Mouse (Mus musculus) stomach, embryonic 16.5 days (tissue): ENCODE measurements at regions not wholly inside any gene's neighbourhood (a gene's known extent, or its start where the extent isn't known, plus 50 kb on each side); places are given as distances from the start of the nearest gene placed in this dataset.
"Not testable (repeated sequence)": the region's sequence is repeated elsewhere in the genome, so short reads cannot be mapped to it uniquely, and the experiment has no call there.

Source experiments
- ATAC-seq: fragments of 200-750 bp; cut with Nextera tagmentation; 2 replicates; pipeline ENCODE4 v1.8.0; 2017; ENCODE audit warnings: moderate number of reproducible peaks, moderate TSS enrichment; ENCODE audit not compliant: insufficient read depth, low FRiP score
- H3K27ac ChIP-seq: fragments of 300-500 bp; sonication (generic); 2 replicates; pipeline ENCODE4 v1.5.1; 2014; ENCODE audit warnings: low read length
- H3K27me3 ChIP-seq: fragments of 300-500 bp; sonication (generic); 2 replicates; pipeline ENCODE4 v1.6.1; 2014; ENCODE audit warnings: low read length, control low read depth, mixed read lengths; ENCODE audit not compliant: control insufficient read depth, insufficient read depth
- H3K36me3 ChIP-seq: fragments of 300-500 bp; sonication (generic); 2 replicates; pipeline ENCODE4 v1.6.1; 2014; ENCODE audit warnings: low read length; ENCODE audit not compliant: control insufficient read depth, insufficient read depth
- H3K4me1 ChIP-seq: fragments of 300-500 bp; sonication (generic); 2 replicates; pipeline ENCODE4 v1.6.1; 2014; ENCODE audit warnings: low read length, control low read depth, mixed read lengths; ENCODE audit not compliant: control insufficient read depth, insufficient read depth
- H3K4me2 ChIP-seq: fragments of 300-500 bp; sonication (generic); 2 replicates; pipeline ENCODE4 v1.6.1; 2014; ENCODE audit warnings: low read depth, low read length, mixed read lengths
- H3K4me3 ChIP-seq: fragments of 300-500 bp; sonication (generic); replicated peaks from 2 replicates; pipeline ENCODE4 v1.5.1; 2014; ENCODE audit warnings: mild to moderate bottlenecking, low read length
- H3K9ac ChIP-seq: fragments of 300-500 bp; sonication (generic); 2 replicates; pipeline ENCODE4 v1.6.1; 2014; ENCODE audit warnings: low read length
- H3K9me3 ChIP-seq: fragments of 300-500 bp; sonication (generic); replicated peaks from 2 replicates; pipeline ENCODE4 v1.6.1; 2016; ENCODE audit warnings: low read length, control low read depth; ENCODE audit not compliant: control insufficient read depth
- WGBS: fragments of 180-500 bp; shearing (Covaris S2); extraction: QIAGEN DNeasy Blood & Tissue Kit; methylation state at CpG from one replicate; pipeline ENCODE4 v1.1.7; 2014; 5-methylcytosine and 5-hydroxymethylcytosine counted together

GRCm38 (mm10) chr12:5918030-5918429, 542.5 kb upstream of the Klhl29 start:
- no peak for ATAC-seq
- no peaks in the 10 kb centered on the region for H3K9me3 ChIP-seq
- no peaks in the 10 kb centered on the region for H3K4me1 ChIP-seq
- no peak overlapping the region for H3K9ac ChIP-seq
- no peaks in the 10 kb centered on the region for H3K27me3 ChIP-seq
- no peaks in the 10 kb centered on the region for H3K36me3 ChIP-seq
- no peak overlapping the region for H3K27ac ChIP-seq
- H3K4me3 ChIP-seq, result no peak overlapping the region
- WGBS, result 45% methylated on average over 1 of the region's 1 CpGs
- no peak overlapping the region for H3K4me2 ChIP-seq

GRCm38 (mm10) chr12:5906251-5906650, 530.8 kb upstream of the Klhl29 start:
- Histone ChIP-seq H3K27ac (no peak overlapping the region), H3K9ac (no peak overlapping the region), H3K4me3 (no peak overlapping the region), H3K36me3 (no peaks in the 10 kb centered on the region), H3K27me3 (no peaks in the 10 kb centered on the region), H3K4me1 (no peaks in the 10 kb centered on the region), H3K9me3 (no peaks in the 10 kb centered on the region), H3K4me2 (no peak overlapping the region)
- ATAC-seq, result no peak
- WGBS, result 33% methylated on average over 2 of the region's 2 CpGs

- H3K9me3 ChIP-seq, H3K27ac ChIP-seq, H3K4me2 ChIP-seq, H3K4me1 ChIP-seq, H3K27me3 ChIP-seq, H3K36me3 ChIP-seq, H3K4me3 ChIP-seq, H3K9ac ChIP-seq, ATAC-seq: not testable (repeated sequence)
- 68% methylated on average over 2 of the region's 3 CpGs for WGBS
These were observed 516.3 kb upstream of the Klhl29 start for GRCm38 (mm10) chr12:5891786-5892185.

- Histone ChIP-seq H3K27me3 (no peaks in the 10 kb centered on the region), H3K9ac (no peak overlapping the region), H3K4me3 (no peak overlapping the region), H3K27ac (no peak overlapping the region), H3K9me3 (no peaks in the 10 kb centered on the region), H3K36me3 (no peaks in the 10 kb centered on the region), H3K4me2 (no peak overlapping the region), H3K4me1 (no peaks in the 10 kb centered on the region)
- no peak for ATAC-seq
These were observed 491.2 kb upstream of the Klhl29 start for GRCm38 (mm10) chr12:5866701-5867100.

GRCm38 (mm10) chr12:5859795-5860194, 484.3 kb upstream of the Klhl29 start:
- Histone ChIP-seq H3K36me3 (no peaks in the 10 kb centered on the region), H3K4me3 (no peak overlapping the region), H3K4me1 (no peaks in the 10 kb centered on the region), H3K27ac (no peak overlapping the region), H3K9me3 (no peaks in the 10 kb centered on the region), H3K4me2 (no peak overlapping the region), H3K27me3 (no peaks in the 10 kb centered on the region), H3K9ac (no peak overlapping the region)
- WGBS, result 78% methylated on average over 2 of the region's 2 CpGs
- ATAC-seq, result no peak

- 50% methylated on average over 3 of the region's 3 CpGs for WGBS
- H3K9me3 ChIP-seq, result no peaks in the 10 kb centered on the region
- H3K4me1 ChIP-seq, result no peaks in the 10 kb centered on the region
- no peak overlapping the region for H3K9ac ChIP-seq
- H3K27me3 ChIP-seq, result no peaks in the 10 kb centered on the region
- no peaks in the 10 kb centered on the region for H3K36me3 ChIP-seq
- H3K4me2 ChIP-seq, result no peak overlapping the region
- H3K27ac ChIP-seq, result no peak overlapping the region
- no peak overlapping the region for H3K4me3 ChIP-seq
- no peak for ATAC-seq
These were observed 480.9 kb upstream of the Klhl29 start for GRCm38 (mm10) chr12:5856421-5856820.

GRCm38 (mm10) chr12:5810427-5810826, 434.9 kb upstream of the Klhl29 start:
- no peak for ATAC-seq
- H3K4me1 ChIP-seq, result 0 out of 2 replicates have a peak, but pooled peaks cover 6% of the 10 kb centered on the region
- H3K9ac ChIP-seq, result no peak overlapping the region
- no peak overlapping the region for H3K4me3 ChIP-seq
- 87% methylated on average over 2 of the region's 2 CpGs for WGBS
- no peaks in the 10 kb centered on the region for H3K9me3 ChIP-seq
- H3K4me2 ChIP-seq, result no peak overlapping the region
- H3K27me3 ChIP-seq, result no peaks in the 10 kb centered on the region
- H3K36me3 ChIP-seq, result no peaks in the 10 kb centered on the region
- H3K27ac ChIP-seq, result no peak overlapping the region

GRCm38 (mm10) chr12:5810009-5810408, 434.5 kb upstream of the Klhl29 start:
- Histone ChIP-seq H3K27me3 (no peaks in the 10 kb centered on the region), H3K4me3 (no peak overlapping the region), H3K27ac (no peak overlapping the region), H3K4me1 (0 out of 2 replicates have a peak, but pooled peaks cover 6% of the 10 kb centered on the region), H3K36me3 (no peaks in the 10 kb centered on the region), H3K9ac (no peak overlapping the region), H3K4me2 (no peak overlapping the region), H3K9me3 (no peaks in the 10 kb centered on the region)
- 64% methylated on average over 4 of the region's 4 CpGs for WGBS
- ATAC-seq, result no peak

- no peaks in the 10 kb centered on the region for H3K36me3 ChIP-seq
- no peaks in the 10 kb centered on the region for H3K27me3 ChIP-seq
- 23% methylated on average over 18 of the region's 18 CpGs for WGBS
- no peak overlapping the region for H3K4me3 ChIP-seq
- H3K9me3 ChIP-seq, result no peaks in the 10 kb centered on the region
- 0 out of 2 replicates have a peak, but pooled peaks cover 6% of the 10 kb centered on the region for H3K4me1 ChIP-seq
- no peak for ATAC-seq
- H3K27ac ChIP-seq, result no peak overlapping the region
- H3K4me2 ChIP-seq, result no peak overlapping the region
- no peak overlapping the region for H3K9ac ChIP-seq
These were observed 432.8 kb upstream of the Klhl29 start for GRCm38 (mm10) chr12:5807996-5808886.
